Mouse (Mus musculus) neural tube, embryonic 13.5 days (tissue): Measurements from ENCODE around the gene Rps6ka4. TPM values are rescaled to one million over a fixed set of nuclear protein-coding genes. Genes with fewer than 3 reads are reported as not detected.

ENCODE experiments used
- ATAC-seq: fragments of 200-750 bp; cut with Nextera tagmentation; 2 replicates; pipeline ENCODE4 v1.8.0; 2017; ENCODE audit warnings: low read depth, mild to moderate bottlenecking, moderate TSS enrichment, moderate library complexity
- H3K27ac ChIP-seq: fragments of 300-500 bp; sonication (generic); replicated peaks from 2 replicates; pipeline ENCODE4 v1.5.1; 2015; ENCODE audit warnings: moderate library complexity, mild to moderate bottlenecking, inconsistent platforms
- H3K27me3 ChIP-seq: fragments of 300-500 bp; sonication (generic); 2 replicates; pipeline ENCODE4 v1.6.1; 2015; ENCODE audit warnings: mild to moderate bottlenecking, inconsistent platforms
- H3K36me3 ChIP-seq: fragments of 300-500 bp; sonication (generic); 2 replicates; pipeline ENCODE4 v1.6.1; 2015; ENCODE audit warnings: mild to moderate bottlenecking, inconsistent platforms
- H3K4me1 ChIP-seq: fragments of 300-500 bp; sonication (generic); replicated peaks from 2 replicates; pipeline ENCODE4 v1.6.1; 2015; ENCODE audit warnings: inconsistent platforms
- H3K4me2 ChIP-seq: fragments of 300-500 bp; sonication (generic); 2 replicates; pipeline ENCODE4 v1.6.1; 2015; ENCODE audit warnings: inconsistent platforms, mild to moderate bottlenecking, moderate library complexity
- H3K4me3 ChIP-seq: fragments of 300-500 bp; sonication (generic); 2 replicates; pipeline ENCODE4 v1.5.1; 2015; ENCODE audit warnings: mild to moderate bottlenecking, inconsistent platforms
- H3K9ac ChIP-seq: fragments of 300-500 bp; sonication (generic); 2 replicates; pipeline ENCODE4 v1.6.1; 2015; ENCODE audit warnings: moderate library complexity, mild to moderate bottlenecking, inconsistent platforms
- H3K9me3 ChIP-seq: fragments of 300-500 bp; sonication (generic); 2 replicates; pipeline ENCODE4 v1.6.1; 2016; ENCODE audit warnings: inconsistent platforms
- WGBS: fragments of 180-500 bp; shearing (Covaris S2); methylation state at CpG from one replicate; pipeline ENCODE4 v1.1.7; 2015; 5-methylcytosine and 5-hydroxymethylcytosine counted together
- microRNA-seq: library from miRNA; unstranded; fragments of <30 nt; microRNA quantifications from one replicate; pipeline ENCODE4, GENCODE M21; 2016
- polyA plus RNA-seq: library from polyadenylated mRNA; unstranded; fragments of >200 nt; fragmentation: Nextera tagmentation; extraction: Ambion mirVana; gene quantifications from 2 replicates; pipeline ENCODE4 v1.2.1, GENCODE M21; 2015

Gene Rps6ka4
- polyA plus RNA-seq, 1 experiment from 2014 or later = 9.8 TPM

DNA sequence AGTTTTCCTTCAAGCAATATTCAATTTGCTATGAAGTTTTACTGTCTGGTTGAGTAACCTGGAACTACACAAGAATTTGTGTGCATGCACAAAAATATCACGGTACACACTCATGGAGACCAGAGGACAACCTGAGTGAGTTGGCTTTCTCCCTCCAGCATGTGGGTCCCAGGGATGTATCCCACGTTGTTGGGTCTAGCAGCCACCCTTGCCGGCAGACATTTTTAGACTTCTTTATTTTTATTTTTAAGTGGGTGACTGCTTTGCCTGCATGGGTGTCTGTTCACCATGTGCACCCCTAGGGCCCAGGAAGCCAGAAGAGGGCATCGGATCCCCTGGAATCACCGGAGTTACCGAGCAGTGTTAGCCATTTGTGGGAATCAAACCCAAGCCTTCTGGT lies 15.1 kb downstream of the Rps6ka4 start:
- no peak overlapping the region for H3K4me3 ChIP-seq
- peaks cover 7% of the 10 kb centered on the region for H3K4me1 ChIP-seq
- H3K36me3 ChIP-seq = no peaks in the 10 kb centered on the region
- H3K9ac ChIP-seq = no peak overlapping the region
- no peak overlapping the region for H3K4me2 ChIP-seq
- H3K27me3 ChIP-seq = peaks cover 37% of the 10 kb centered on the region
- no peaks in the 10 kb centered on the region for H3K9me3 ChIP-seq
- ATAC-seq = no peak
- H3K27ac ChIP-seq = no peak overlapping the region
- WGBS = 87% methylated on average over 6 of the region's 6 CpGs

DNA sequence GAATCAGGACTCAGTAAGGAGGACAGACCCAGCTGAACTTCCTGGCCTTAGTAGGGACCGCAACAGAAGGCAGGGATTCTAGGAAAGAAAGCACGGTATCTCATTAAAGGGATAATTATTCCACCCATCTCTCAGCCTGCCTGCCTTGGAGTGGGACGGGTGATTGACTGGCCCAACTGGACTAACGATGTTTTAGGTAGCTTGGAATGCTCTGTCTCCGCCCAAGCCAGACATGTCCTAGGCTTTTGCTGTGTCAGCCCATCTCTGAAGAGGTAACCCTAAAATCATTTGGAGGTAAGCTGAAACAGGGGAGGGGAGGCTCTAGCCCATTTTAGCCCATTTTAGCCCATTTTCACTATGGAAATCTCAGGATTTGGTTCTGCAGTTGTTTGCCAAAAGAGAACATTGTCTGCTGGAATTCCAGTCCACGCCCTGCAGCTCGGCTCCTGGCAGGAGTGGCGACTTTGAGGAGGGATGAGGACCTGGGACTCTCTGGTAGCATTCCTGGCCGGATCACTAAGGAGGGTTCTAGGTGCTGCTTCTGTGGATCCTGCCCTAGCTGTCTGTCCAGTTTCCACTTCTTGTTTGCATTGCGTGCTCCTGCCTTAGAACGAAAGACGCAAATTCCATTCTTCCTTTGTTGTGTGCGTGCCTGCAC lies 19.8 kb downstream of the Rps6ka4 start:
- Histone ChIP-seq H3K4me3 (no peak overlapping the region), H3K27ac (no peak overlapping the region), H3K4me1 (no peaks in the 10 kb centered on the region), H3K36me3 (no peaks in the 10 kb centered on the region), H3K9me3 (no peaks in the 10 kb centered on the region), H3K27me3 (peaks cover 6% of the 10 kb centered on the region; the same call in 1 of the 2 replicates), H3K9ac (no peak overlapping the region), H3K4me2 (no peak overlapping the region)
- 85% methylated on average over 13 of the region's 13 CpGs for WGBS
- no peak for ATAC-seq

DNA sequence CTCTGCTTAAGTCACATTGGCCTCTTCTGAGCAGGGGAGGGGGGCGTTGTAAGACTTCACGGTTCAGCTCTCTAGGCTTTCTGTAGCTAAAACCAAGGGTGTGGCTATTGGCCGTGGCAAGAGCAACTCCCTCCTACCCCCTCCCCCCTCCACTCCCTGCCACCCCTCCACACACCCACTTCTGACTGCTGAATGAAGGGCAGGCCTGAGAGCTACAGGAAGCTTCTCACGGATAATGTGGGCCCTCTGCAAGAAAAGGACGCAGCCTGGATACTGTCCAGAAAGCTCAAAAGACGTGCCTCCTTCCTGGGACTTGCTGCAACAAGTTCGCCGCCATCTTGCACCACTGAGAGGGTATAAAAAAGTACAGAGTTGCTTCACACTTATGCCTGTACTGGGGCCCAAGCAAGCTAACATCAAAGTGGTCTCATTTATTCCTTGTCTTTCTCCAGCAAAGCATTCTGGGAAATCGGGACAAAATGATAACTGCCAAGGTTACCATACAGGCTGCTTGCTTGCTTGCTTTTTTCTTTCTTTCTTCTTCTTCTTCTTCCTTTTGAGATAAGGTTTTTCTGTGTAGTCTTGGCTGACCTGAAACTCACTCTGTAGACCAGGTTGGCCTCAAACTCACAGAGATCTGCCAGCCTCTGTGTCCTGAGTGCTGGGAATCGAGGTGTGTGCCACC lies 21.2 kb downstream of the Rps6ka4 start:
- Histone ChIP-seq H3K9ac (no peak overlapping the region), H3K4me3 (no peak overlapping the region), H3K36me3 (no peaks in the 10 kb centered on the region), H3K27me3 (peaks cover 6% of the 10 kb centered on the region; the same call in 1 of the 2 replicates), H3K27ac (no peak overlapping the region), H3K4me2 (no peak overlapping the region), H3K9me3 (no peaks in the 10 kb centered on the region), H3K4me1 (peaks cover 3% of the 10 kb centered on the region; the same call in 1 of the 2 replicates)
- ATAC-seq = no peak
- WGBS = 48% methylated on average over 10 of the region's 10 CpGs

DNA sequence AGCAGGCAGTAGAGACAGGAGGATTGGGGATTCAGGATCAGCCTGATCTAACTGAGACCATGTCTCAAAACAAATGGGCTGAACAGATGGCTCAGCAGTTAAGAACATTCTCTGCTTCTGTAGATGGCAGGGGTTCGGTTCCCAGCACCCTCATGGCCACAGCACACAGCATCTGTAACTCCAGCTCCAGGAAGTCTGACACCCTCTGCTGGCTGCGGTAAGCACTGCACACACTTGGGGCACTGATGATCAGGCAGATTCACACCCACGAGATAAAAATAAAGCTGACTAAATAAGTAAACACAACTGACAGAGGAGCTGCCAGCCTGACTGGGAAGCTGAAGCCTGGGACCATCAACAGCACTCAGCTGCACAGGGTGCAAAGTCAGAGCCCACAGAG lies 25.5 kb downstream of the Rps6ka4 start:
- 85% methylated on average over 3 of the region's 3 CpGs for WGBS
- H3K4me3 ChIP-seq = no peak overlapping the region
- no peaks in the 10 kb centered on the region for H3K27me3 ChIP-seq
- no peak for ATAC-seq
- H3K4me1 ChIP-seq = peaks cover 11% of the 10 kb centered on the region; the same call in 1 of the 2 replicates
- no peaks in the 10 kb centered on the region for H3K36me3 ChIP-seq
- no peak overlapping the region for H3K4me2 ChIP-seq
- no peak overlapping the region for H3K27ac ChIP-seq
- H3K9ac ChIP-seq = no peak overlapping the region
- no peaks in the 10 kb centered on the region for H3K9me3 ChIP-seq

DNA sequence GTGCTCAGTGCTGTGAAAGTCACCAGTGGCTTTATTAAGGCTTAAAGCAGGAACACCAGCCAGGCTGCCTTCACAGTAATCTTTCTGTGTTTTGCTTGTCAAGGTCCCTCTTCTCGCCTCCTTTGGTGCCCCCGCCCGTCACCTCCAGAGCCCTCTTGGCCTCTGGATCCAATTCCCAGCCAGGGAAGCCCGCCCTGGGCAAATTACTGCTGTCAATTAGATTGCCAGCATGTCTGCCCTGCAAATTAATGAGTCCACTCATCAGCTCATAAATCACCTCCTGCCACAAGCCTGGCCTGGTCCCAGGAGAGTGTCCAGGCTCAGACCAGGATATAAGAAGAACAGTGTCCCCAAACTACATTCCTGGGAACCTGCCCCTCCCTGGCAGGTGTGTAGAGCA lies 26.1 kb downstream of the Rps6ka4 start:
- H3K4me2 ChIP-seq = no peak overlapping the region
- no peaks in the 10 kb centered on the region for H3K9me3 ChIP-seq
- H3K27ac ChIP-seq = no peak overlapping the region
- H3K9ac ChIP-seq = no peak overlapping the region
- ATAC-seq = no peak
- WGBS = 34% methylated on average over 4 of the region's 4 CpGs
- peaks cover 11% of the 10 kb centered on the region; the same call in 1 of the 2 replicates for H3K4me1 ChIP-seq
- H3K27me3 ChIP-seq = no peaks in the 10 kb centered on the region
- no peak overlapping the region for H3K4me3 ChIP-seq
- no peaks in the 10 kb centered on the region for H3K36me3 ChIP-seq

Small RNAs within 50 kb of the gene (microRNA-seq; reads per million reads assigned to microRNA genes)
- gene Mir5046 = not detected

Other genes with a start within 250 kb of the Rps6ka4 start
- gene Ccdc88b, start 17.6 kb upstream of the Rps6ka4 start, polyA plus RNA-seq = 0.54 and 1.3 TPM in 2 replicates
- gene Trmt112, start 69.1 kb upstream of the Rps6ka4 start, polyA plus RNA-seq = 117 and 159 TPM in 2 replicates
- 294 and 302 TPM in 2 replicates for gene Prdx5, start 69.5 kb upstream of the Rps6ka4 start, polyA plus RNA-seq
- gene Esrra, start 81.2 kb upstream of the Rps6ka4 start, polyA plus RNA-seq = 15.5 and 16.9 TPM in 2 replicates
- gene Catsperz, start 84.7 kb upstream of the Rps6ka4 start, polyA plus RNA-seq = 3.0 and 7.9 TPM in 2 replicates
- gene Kcnk4, start 93.9 kb upstream of the Rps6ka4 start, polyA plus RNA-seq = 3.4 and 5.2 TPM in 2 replicates
- 90.4 and 95.1 TPM in 2 replicates for gene Bad, start 101.2 kb upstream of the Rps6ka4 start, polyA plus RNA-seq
- 50.6 and 57.0 TPM in 2 replicates for gene Gpr137, start 101.8 kb upstream of the Rps6ka4 start, polyA plus RNA-seq
- gene Ppp1r14b, start 134.3 kb upstream of the Rps6ka4 start, polyA plus RNA-seq = 191 and 211 TPM in 2 replicates
- gene Plcb3, start 135.8 kb upstream of the Rps6ka4 start, polyA plus RNA-seq = 23.8 and 27.3 TPM in 2 replicates
- gene Fkbp2, start 139.9 kb upstream of the Rps6ka4 start, polyA plus RNA-seq = 104 and 120 TPM in 2 replicates
- 37.2 and 39.3 TPM in 2 replicates for gene Vegfb, start 147.0 kb upstream of the Rps6ka4 start, polyA plus RNA-seq
- 21.5 and 23.0 TPM in 2 replicates for gene Dnajc4, start 151.9 kb upstream of the Rps6ka4 start, polyA plus RNA-seq
- 22.6 and 25.8 TPM in 2 replicates for gene Nudt22, start 155.5 kb upstream of the Rps6ka4 start, polyA plus RNA-seq
- gene Trpt1, start 155.5 kb upstream of the Rps6ka4 start, polyA plus RNA-seq = 14.9 and 18.2 TPM in 2 replicates
- 4.4 and 4.9 TPM in 2 replicates for gene Fermt3, start 178.8 kb upstream of the Rps6ka4 start, polyA plus RNA-seq
- gene Stip1, start 199.3 kb upstream of the Rps6ka4 start, polyA plus RNA-seq = 244 and 248 TPM in 2 replicates
- 4.4 and 5.2 TPM in 2 replicates for gene Macrod1, start 216.2 kb upstream of the Rps6ka4 start, polyA plus RNA-seq